In the genomic region with DNA sequence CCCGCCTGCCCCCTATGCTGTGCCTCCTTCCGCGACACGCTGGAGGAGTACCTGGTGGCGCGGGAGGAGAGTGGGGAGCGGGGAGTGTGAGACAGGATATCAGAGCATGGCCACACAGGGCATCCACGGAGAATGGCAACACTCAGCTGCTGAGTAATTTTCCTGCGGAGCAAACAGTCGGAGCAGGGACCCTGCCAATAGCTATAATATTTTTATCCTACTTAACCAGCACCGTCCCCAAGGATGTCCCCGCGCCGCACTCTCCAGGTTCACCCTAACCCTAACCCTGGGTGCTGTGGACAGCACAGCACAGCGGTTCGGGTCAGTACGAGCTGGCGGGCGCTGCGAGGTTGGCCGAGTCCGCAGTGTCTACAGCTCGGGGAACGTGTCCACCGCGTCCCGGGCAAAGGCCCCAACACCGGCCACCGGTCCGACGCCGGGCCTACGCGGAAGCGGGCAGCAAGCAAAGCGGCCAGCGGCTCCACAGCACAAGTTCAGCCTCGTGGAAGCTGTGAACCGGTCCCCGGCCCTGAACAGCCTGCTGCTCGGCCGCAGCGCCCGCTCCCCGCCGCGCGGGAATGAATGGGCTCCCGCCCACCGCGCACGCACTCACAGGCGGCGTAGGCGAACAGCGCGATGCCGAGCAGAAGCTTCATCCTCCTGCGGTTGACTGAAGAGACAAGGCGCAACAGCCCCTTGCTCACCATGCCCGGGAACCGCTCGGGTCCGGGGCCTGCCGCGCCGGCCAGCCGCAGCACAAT, we compare ENCODE assay signal across 8 mouse cellular contexts. TPM values are rescaled to one million over a fixed set of nuclear protein-coding genes. Genes with fewer than 3 reads are reported as not detected.
DNase-seq lines count a peak whose midpoint lies in the region; ATAC-seq and TF ChIP-seq lines count a peak whose summit lies in the region.

No protein-coding gene starts in this region.

- ATAC-seq in hindbrain, embryonic 16.5 days, result peak; percentile 87
- peak; percentile 69 for ATAC-seq in liver, embryonic 13.5 days (ENCODE audit: low read depth)

- H3ac ChIP-seq in myocyte (ENCODE audit: control insufficient read depth, insufficient read length), result peak overlapping the region; percentile 53

- TF ChIP-seq CTCF in heart, adult 2 months (IDR thresholded peaks at IDR 0.05), result no peak
- no peak for TF ChIP-seq CTCF in MEL (IDR thresholded peaks at IDR 0.05 in 2 of 3, conservative IDR thresholded peaks at IDR 0.05 in 1 of 3; ENCODE audit: control insufficient read depth in 1 of 3, insufficient read depth in 1 of 3, low read depth in 2 of 3, low read length in 3 of 3, poor library complexity in 1 of 3, severe bottlenecking in 1 of 3)

- no peaks in the 10 kb centered on the region for H3K36me3 ChIP-seq in heart, adult 2 months (ENCODE audit: control insufficient read depth, insufficient read depth, low read length)
- H3K36me3 ChIP-seq in MEL (ENCODE audit: control insufficient read depth in 1 of 2, insufficient read depth in 2 of 2, low read length in 2 of 2), result peaks cover 3 to 37% of the 10 kb centered on the region in 2 experiments; a peak in 3 of 4 replicates
- peaks cover 25% of the 10 kb centered on the region for H3K36me3 ChIP-seq in erythroblast, embryonic 14.5 days (ENCODE audit: control insufficient read depth)
- no peaks in the 10 kb centered on the region for H3K36me3 ChIP-seq in hindbrain, embryonic 16.5 days (ENCODE audit: control insufficient read depth, insufficient read depth, low read length)
- H3K36me3 ChIP-seq in liver, embryonic 13.5 days, result peaks cover 7% of the 10 kb centered on the region; the same call in 1 of the 2 replicates
- H3K36me3 ChIP-seq in myocyte (ENCODE audit: control insufficient read depth, insufficient read depth), result no peaks in the 10 kb centered on the region

- intact Hi-C loops in heart, adult 2 months (cut with DNase I), result loop anchor here (2.0 to 10.0 kb wide), 3 partner anchors 106 to 972 kb away; a partner anchor contains a TSS
- intact Hi-C loops in heart, postnatal 25 days (cut with DNase I), result loop anchor here (5.0 to 10.0 kb wide), 4 partner anchors 65 to 732 kb away; a partner anchor contains a TSS

- no peaks in the 10 kb centered on the region for H3K79me2 ChIP-seq in heart, adult 2 months (replicated peaks; ENCODE audit: control insufficient read depth, insufficient read depth, low read length)
- H3K79me2 ChIP-seq in MEL (ENCODE audit: control insufficient read depth, insufficient read depth, low read length, poor library complexity) (peaks cover 30% of the 10 kb centered on the region), myocyte (ENCODE audit: control insufficient read depth, insufficient read depth) (peaks cover 27% of the 10 kb centered on the region)

- TF ChIP-seq EP300 in heart, adult 2 months (IDR thresholded peaks at IDR 0.05; ENCODE audit: insufficient read depth, low read depth, low read length), result no peak
- no peak for TF ChIP-seq EP300 in MEL (IDR thresholded peaks at IDR 0.05; ENCODE audit: low read depth in 1 of 2, low read length in 2 of 2)

- H3K9ac ChIP-seq in heart, adult 2 months (ENCODE audit: low read depth, low read length), result peak overlapping the region; percentile 78
- H3K9ac ChIP-seq in MEL (ENCODE audit: control insufficient read depth, low read depth, low read length, poor library complexity, severe bottlenecking), result peak overlapping the region; percentile 71
- H3K9ac ChIP-seq in hindbrain, embryonic 16.5 days (ENCODE audit: low read depth, low read length), result peak overlapping the region; percentile 95
- peak overlapping the region; percentile 94 for H3K9ac ChIP-seq in liver, embryonic 13.5 days

- no peaks in the 10 kb centered on the region for H3K27me3 ChIP-seq in heart, adult 2 months (ENCODE audit: control insufficient read depth, insufficient read depth, low read length)
- H3K27me3 ChIP-seq in MEL (ENCODE audit: control insufficient read depth in 1 of 2, insufficient read depth in 2 of 2, low read length in 2 of 2) (no peaks in the 10 kb centered on the region; a peak in 1 of 4 replicates), myocyte (ENCODE audit: control insufficient read depth, insufficient read depth, insufficient read length) (no peaks in the 10 kb centered on the region)
- H3K27me3 ChIP-seq in erythroblast, embryonic 14.5 days (ENCODE audit: control insufficient read depth), result peaks cover 3% of the 10 kb centered on the region
- no peaks in the 10 kb centered on the region for H3K27me3 ChIP-seq in hindbrain, embryonic 16.5 days (replicated peaks; ENCODE audit: control insufficient read depth, insufficient read depth, low read length)
- no peaks in the 10 kb centered on the region for H3K27me3 ChIP-seq in liver, embryonic 13.5 days

- H3K4me2 ChIP-seq in hindbrain, embryonic 16.5 days (ENCODE audit: low read length), result peak overlapping the region; percentile 67
- H3K4me2 ChIP-seq in liver, embryonic 13.5 days, result peak overlapping the region; percentile 96
- peak overlapping the region; percentile 72 for H3K4me2 ChIP-seq in myocyte (ENCODE audit: low read depth)

- TF ChIP-seq RAD21 in MEL (IDR thresholded peaks at IDR 0.05; ENCODE audit: low read depth, low read length), result no peak

- peak overlapping the region; percentile 98 for H3K4me3 ChIP-seq in heart, adult 2 months
- peak overlapping the region; percentile 66 to 79 for H3K4me3 ChIP-seq in MEL (ENCODE audit: control insufficient read depth in 1 of 2, insufficient read depth in 1 of 2, low read depth in 2 of 2, low read length in 2 of 2)
- peak overlapping the region; percentile 97 for H3K4me3 ChIP-seq in erythroblast, embryonic 14.5 days (replicated peaks)
- H3K4me3 ChIP-seq in hindbrain, embryonic 16.5 days (ENCODE audit: low read length), result peak overlapping the region; percentile 94
- H3K4me3 ChIP-seq in liver, embryonic 13.5 days (replicated peaks), result peak overlapping the region; percentile 98
- H3K4me3 ChIP-seq in myocyte, result peak overlapping the region; percentile 62

- H3K4me1 ChIP-seq in heart, adult 2 months (ENCODE audit: control insufficient read depth, insufficient read depth, low read length), result peaks cover 1% of the 10 kb centered on the region; the same call in 1 of the 2 replicates
- peaks cover 5 to 16% of the 10 kb centered on the region in 2 experiments for H3K4me1 ChIP-seq in MEL (ENCODE audit: control insufficient read depth in 1 of 2, insufficient read depth in 2 of 2, low read length in 2 of 2)
- peaks cover 47% of the 10 kb centered on the region for H3K4me1 ChIP-seq in erythroblast, embryonic 14.5 days (ENCODE audit: control insufficient read depth)
- peaks cover 16% of the 10 kb centered on the region for H3K4me1 ChIP-seq in hindbrain, embryonic 16.5 days (ENCODE audit: control insufficient read depth, insufficient read depth, low read depth, low read length)
- peaks cover 44% of the 10 kb centered on the region for H3K4me1 ChIP-seq in liver, embryonic 13.5 days (replicated peaks)

- peak overlapping the region; percentile 72 for H3K27ac ChIP-seq in heart, adult 2 months
- peak overlapping the region; percentile 31 for H3K27ac ChIP-seq in MEL (ENCODE audit: control insufficient read depth, low read depth, low read length)
- H3K27ac ChIP-seq in hindbrain, embryonic 16.5 days (ENCODE audit: low read depth, low read length), result peak overlapping the region; percentile 94
- peak overlapping the region; percentile 85 for H3K27ac ChIP-seq in liver, embryonic 13.5 days

- no peak for TF ChIP-seq POLR2A in heart, adult 2 months (IDR thresholded peaks at IDR 0.05; ENCODE audit: insufficient read depth, low read depth, low read length)
- peak; percentile 85 to 95 for TF ChIP-seq POLR2A in MEL (IDR thresholded peaks at IDR 0.05; ENCODE audit: control insufficient read depth in 1 of 2, insufficient read depth in 1 of 2, low read depth in 1 of 2, low read length in 2 of 2, poor library complexity in 1 of 2)
- peak; percentile 78 for TF ChIP-seq POLR2A in myocyte (IDR thresholded peaks at IDR 0.05; ENCODE audit: insufficient read length, low read depth)

- DNase-seq in heart, adult 2 months, result peak in 1 of 2 experiments; percentile 28
- DNase-seq in heart, postnatal 25 days (ENCODE audit: low spot score), result no peak
- peak; percentile 62 for DNase-seq in MEL (ENCODE audit: low read depth, low spot score)
- DNase-seq in liver, embryonic 13.5 days, result peak; percentile 50
- DNase-seq in thymus, postnatal 25 days, result peak; percentile 55

- under 1% methylated on average over 68 of the region's 68 CpGs for WGBS in heart, adult 2 months
- under 1% methylated on average over 67 of the region's 68 CpGs for WGBS in hindbrain, embryonic 16.5 days
- WGBS in liver, embryonic 13.5 days (ENCODE audit: insufficient replicate concordance), result under 1% methylated on average over 64 of the region's 68 CpGs

- H3K9me3 ChIP-seq in MEL (replicated peaks; ENCODE audit: insufficient read depth, low read length), result no peaks in the 10 kb centered on the region
- no peaks in the 10 kb centered on the region for H3K9me3 ChIP-seq in erythroblast, embryonic 14.5 days (ENCODE audit: control insufficient read depth, low read length)
- H3K9me3 ChIP-seq in hindbrain, embryonic 16.5 days (ENCODE audit: control insufficient read depth, low read length), result no peaks in the 10 kb centered on the region
- H3K9me3 ChIP-seq in liver, embryonic 13.5 days (replicated peaks), result no peaks in the 10 kb centered on the region

TF ChIP-seq in MEL, 35 proteins besides CTCF, POLR2A, EP300 and RAD21 (continues in another document):
- peak; percentile 54 for TF ChIP-seq MXI1 (IDR thresholded peaks at IDR 0.05; ENCODE audit: low read depth, low read length)
- no peak for TF ChIP-seq JUND (IDR thresholded peaks at IDR 0.05; ENCODE audit: low read depth, low read length)
- TF ChIP-seq POLR2AphosphoS2 (IDR thresholded peaks at IDR 0.05; ENCODE audit: low read length), result peak; percentile 12; the same call in 1 of the 2 replicates
- peak; percentile 67 for TF ChIP-seq SIN3A (IDR thresholded peaks at IDR 0.05; ENCODE audit: low read length)

TF ChIP-seq in myocyte, 11 proteins besides CTCF, POLR2A, EP300 and RAD21 (continues in another document):
- TF ChIP-seq POLR2AphosphoS2 (IDR thresholded peaks at IDR 0.05; ENCODE audit: insufficient read length, low read depth) (peak; percentile 41), TCF3 (IDR thresholded peaks at IDR 0.05; ENCODE audit: insufficient read length, low read depth) (no peak), TCF12 (IDR thresholded peaks at IDR 0.05; ENCODE audit: insufficient read depth, poor library complexity, severe bottlenecking) (no peak), REST (IDR thresholded peaks at IDR 0.05; ENCODE audit: insufficient read depth, insufficient read length) (no peak)

RNA-seq across cellular contexts. Expression of a gene that starts 0.4 kb away (rescaled TPM):
- total RNA-seq in heart, adult 2 months (2021), result 10 to 100 TPM in 1 of 2 experiments, 1 to 10 TPM in 1; 10.0 to 10.9 TPM
- polyA plus RNA-seq in heart, adult 2 months (2012; rRNA removed), result 5.5 and 7.3 TPM in 2 replicates
- 1 to 10 TPM; 8.2 to 9.8 TPM for total RNA-seq in heart, postnatal 25 days (2021)
- 16.7 and 16.9 TPM in 2 replicates for total RNA-seq in MEL (2012; rRNA removed)
- polyA plus RNA-seq in MEL (2012; ENCODE audit: insufficient read depth in 1 of 2, insufficient read length in 2 of 2, low read depth in 1 of 2, low replicate concordance in 2 of 2, missing spikeins in 1 of 2) (10 to 100 TPM in 1 of 2 experiments, not detected in 1; 26.2 TPM), myocyte (2012; fragmentation: generic; extraction: Trizol) (27.4 TPM)
- 0.43 and 0.49 TPM in 2 replicates for polyA plus RNA-seq in erythroblast, embryonic 14.5 days (2012)
- 18.0 and 19.4 TPM in 2 replicates for polyA plus RNA-seq in hindbrain, embryonic 16.5 days (2015; fragmentation: Nextera tagmentation; extraction: Ambion mirVana)
- 9.4 and 12.4 TPM in 2 replicates for polyA plus RNA-seq in liver, embryonic 13.5 days (2015; fragmentation: Nextera tagmentation; extraction: Ambion mirVana)

Comparison
In these comparisons a context has a peak if more than half of its experiments do, and no peak if none do; other contexts are left out.
1. H3K27ac ChIP-seq: peak in every context shown above with its lines; median percentile 94 in hindbrain, embryonic 16.5 days; 85 in liver, embryonic 13.5 days; 72 in heart, adult 2 months; 31 in MEL.